Mouse (Mus musculus) midbrain, embryonic 15.5 days (tissue): ENCODE measurements around the gene Ttc7b. TPM values are rescaled to one million over a fixed set of nuclear protein-coding genes. Genes with fewer than 3 reads are reported as not detected.

Experiments
- ATAC-seq: fragments of 200-750 bp; cut with Nextera tagmentation; replicated peaks from 2 replicates; pipeline ENCODE4 v1.8.0; 2017; ENCODE audit warnings: moderate TSS enrichment
- H3K27ac ChIP-seq: fragments of 300-500 bp; sonication (generic); 2 replicates; pipeline ENCODE4 v1.5.1; 2015; ENCODE audit warnings: mild to moderate bottlenecking, inconsistent platforms
- H3K27me3 ChIP-seq: fragments of 300-500 bp; sonication (generic); replicated peaks from 2 replicates; pipeline ENCODE4 v1.6.1; 2015; ENCODE audit warnings: inconsistent platforms
- H3K36me3 ChIP-seq: fragments of 300-500 bp; sonication (generic); replicated peaks from 2 replicates; pipeline ENCODE4 v1.6.1; 2015; ENCODE audit warnings: inconsistent platforms
- H3K4me1 ChIP-seq: fragments of 300-500 bp; sonication (generic); 2 replicates; pipeline ENCODE4 v1.6.1; 2015; ENCODE audit warnings: inconsistent platforms
- H3K4me2 ChIP-seq: fragments of 300-500 bp; sonication (generic); 2 replicates; pipeline ENCODE4 v1.6.1; 2015; ENCODE audit warnings: inconsistent platforms, mild to moderate bottlenecking, moderate library complexity
- H3K4me3 ChIP-seq: fragments of 300-500 bp; sonication (generic); 2 replicates; pipeline ENCODE4 v1.5.1; 2015; ENCODE audit warnings: mild to moderate bottlenecking, inconsistent platforms
- H3K9ac ChIP-seq: fragments of 300-500 bp; sonication (generic); 2 replicates; pipeline ENCODE4 v1.6.1; 2015; ENCODE audit warnings: mild to moderate bottlenecking, inconsistent platforms
- H3K9me3 ChIP-seq: fragments of 300-500 bp; sonication (generic); 2 replicates; pipeline ENCODE4 v1.6.1; 2016; ENCODE audit warnings: inconsistent platforms
- WGBS: fragments of 180-500 bp; shearing (Covaris S2); methylation state at CpG from one replicate; pipeline ENCODE4 v1.1.7; 2015; ENCODE audit warnings: mixed read lengths; 5-methylcytosine and 5-hydroxymethylcytosine counted together
- polyA plus RNA-seq: library from polyadenylated mRNA; unstranded; fragments of >200 nt; fragmentation: Nextera tagmentation; extraction: Ambion mirVana; gene quantifications from 2 replicates; pipeline ENCODE4 v1.2.1, GENCODE M21; 2015

Gene Ttc7b
- polyA plus RNA-seq, 1 experiment from 2014 or later = 9.7 TPM

DNA sequence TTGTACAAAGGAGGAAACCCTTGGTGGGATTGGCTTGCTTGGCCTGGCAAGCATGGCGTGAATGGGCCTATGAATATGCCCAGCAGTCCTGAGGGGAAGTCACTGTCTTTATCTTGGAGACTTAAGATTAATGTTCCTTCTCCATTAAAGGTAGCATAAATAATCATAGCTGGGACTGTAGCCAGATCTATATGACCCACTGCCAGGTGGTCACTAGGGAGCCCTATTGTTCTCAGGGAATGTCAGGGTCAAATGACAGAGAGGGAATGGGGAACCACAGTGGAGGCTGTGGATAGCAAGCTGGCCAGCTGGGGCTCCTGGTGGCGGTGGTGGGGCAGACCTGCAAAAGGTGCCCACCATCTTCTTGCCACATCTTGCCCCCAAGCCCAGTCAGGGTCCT, 221.8 kb downstream of the Ttc7b start:
- Histone ChIP-seq H3K4me3 (no peak overlapping the region), H3K9ac (no peak overlapping the region), H3K4me2 (no peak overlapping the region), H3K4me1 (no peaks in the 10 kb centered on the region), H3K27me3 (no peaks in the 10 kb centered on the region), H3K27ac (0 out of 2 replicates have a peak overlapping the region, but pooled peaks have one; percentile 13), H3K9me3 (no peaks in the 10 kb centered on the region), H3K36me3 (no peaks in the 10 kb centered on the region)
- WGBS = 87% methylated on average over 2 of the region's 2 CpGs
- ATAC-seq = no peak

DNA sequence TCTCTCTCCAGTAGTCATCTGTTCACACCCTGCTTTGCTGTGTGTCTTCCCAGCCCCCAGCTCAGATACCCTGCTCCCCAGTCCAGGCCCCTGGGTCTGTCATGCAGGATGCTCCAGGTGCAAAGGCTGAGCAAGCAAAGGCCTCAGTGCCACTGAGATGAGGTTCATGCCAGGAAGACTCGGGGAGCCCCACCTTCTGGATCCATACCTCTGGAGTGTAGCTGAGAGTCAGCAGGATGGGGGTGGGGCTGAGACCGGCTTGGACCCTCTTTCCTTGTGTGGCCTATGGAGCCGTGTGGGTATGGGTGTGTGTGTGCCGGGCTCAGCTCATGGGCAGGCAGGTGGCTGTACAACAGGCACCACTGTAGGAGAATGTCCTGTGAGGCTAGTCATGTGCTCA, 222.7 kb downstream of the Ttc7b start:
- H3K4me3 ChIP-seq = no peak overlapping the region
- WGBS = 79% methylated on average over 4 of the region's 4 CpGs
- no peaks in the 10 kb centered on the region for H3K27me3 ChIP-seq
- H3K9me3 ChIP-seq = no peaks in the 10 kb centered on the region
- no peaks in the 10 kb centered on the region for H3K4me1 ChIP-seq
- no peak overlapping the region for H3K9ac ChIP-seq
- H3K27ac ChIP-seq = no peak overlapping the region
- no peaks in the 10 kb centered on the region for H3K36me3 ChIP-seq
- ATAC-seq = no peak
- no peak overlapping the region for H3K4me2 ChIP-seq

DNA sequence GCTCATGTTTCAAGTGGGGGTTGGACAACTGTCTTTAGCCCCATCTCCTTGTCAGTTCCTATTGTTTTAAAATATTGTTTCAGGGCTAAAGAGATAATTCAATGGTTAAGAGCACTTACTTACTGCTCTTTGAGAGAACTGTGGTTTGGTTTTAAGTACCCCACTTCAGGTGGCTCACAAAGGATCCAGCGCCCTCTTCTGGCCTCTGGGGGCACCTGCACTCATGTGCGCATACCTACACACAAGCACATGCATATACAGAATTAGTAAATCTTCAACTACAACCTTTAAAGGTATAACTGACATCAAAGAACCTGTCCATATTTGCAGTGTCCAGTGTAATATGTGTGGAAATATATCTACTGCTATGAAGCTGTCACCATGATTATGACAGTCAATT, 226.2 kb downstream of the Ttc7b start:
- H3K9me3 ChIP-seq = no peaks in the 10 kb centered on the region
- peaks cover 20% of the 10 kb centered on the region for H3K4me1 ChIP-seq
- H3K27me3 ChIP-seq = no peaks in the 10 kb centered on the region
- no peak for ATAC-seq
- H3K9ac ChIP-seq = no peak overlapping the region
- H3K27ac ChIP-seq = no peak overlapping the region
- 96% methylated on average over 2 of the region's 2 CpGs for WGBS
- H3K4me2 ChIP-seq = no peak overlapping the region
- no peaks in the 10 kb centered on the region for H3K36me3 ChIP-seq
- H3K4me3 ChIP-seq = no peak overlapping the region

DNA sequence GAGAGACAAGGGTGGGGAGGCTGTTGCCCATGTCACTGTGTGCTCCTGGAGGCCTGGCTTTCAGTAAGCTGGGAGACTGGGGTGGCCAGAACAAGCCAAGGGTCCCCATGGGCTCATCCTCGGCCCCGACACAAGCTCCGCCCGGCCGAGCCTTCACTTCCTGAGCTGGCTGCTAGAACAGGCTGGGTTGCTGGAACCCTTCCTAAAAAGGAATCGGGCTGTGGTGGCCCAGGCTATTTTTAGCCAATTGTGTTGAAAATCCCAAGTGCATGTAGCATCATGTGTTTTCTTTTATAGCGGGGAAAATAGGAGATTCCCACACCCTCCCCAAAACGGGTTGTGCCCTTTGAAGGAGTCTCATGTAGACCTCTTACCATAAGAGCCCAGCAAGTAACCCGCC, 226.7 kb downstream of the Ttc7b start:
- WGBS = 90% methylated on average over 9 of the region's 9 CpGs
- no peak overlapping the region for H3K27ac ChIP-seq
- H3K4me3 ChIP-seq = no peak overlapping the region
- no peak for ATAC-seq
- no peak overlapping the region for H3K9ac ChIP-seq
- H3K27me3 ChIP-seq = no peaks in the 10 kb centered on the region
- no peak overlapping the region for H3K4me2 ChIP-seq
- no peaks in the 10 kb centered on the region for H3K9me3 ChIP-seq
- peaks cover 25% of the 10 kb centered on the region for H3K4me1 ChIP-seq
- H3K36me3 ChIP-seq = no peaks in the 10 kb centered on the region

DNA sequence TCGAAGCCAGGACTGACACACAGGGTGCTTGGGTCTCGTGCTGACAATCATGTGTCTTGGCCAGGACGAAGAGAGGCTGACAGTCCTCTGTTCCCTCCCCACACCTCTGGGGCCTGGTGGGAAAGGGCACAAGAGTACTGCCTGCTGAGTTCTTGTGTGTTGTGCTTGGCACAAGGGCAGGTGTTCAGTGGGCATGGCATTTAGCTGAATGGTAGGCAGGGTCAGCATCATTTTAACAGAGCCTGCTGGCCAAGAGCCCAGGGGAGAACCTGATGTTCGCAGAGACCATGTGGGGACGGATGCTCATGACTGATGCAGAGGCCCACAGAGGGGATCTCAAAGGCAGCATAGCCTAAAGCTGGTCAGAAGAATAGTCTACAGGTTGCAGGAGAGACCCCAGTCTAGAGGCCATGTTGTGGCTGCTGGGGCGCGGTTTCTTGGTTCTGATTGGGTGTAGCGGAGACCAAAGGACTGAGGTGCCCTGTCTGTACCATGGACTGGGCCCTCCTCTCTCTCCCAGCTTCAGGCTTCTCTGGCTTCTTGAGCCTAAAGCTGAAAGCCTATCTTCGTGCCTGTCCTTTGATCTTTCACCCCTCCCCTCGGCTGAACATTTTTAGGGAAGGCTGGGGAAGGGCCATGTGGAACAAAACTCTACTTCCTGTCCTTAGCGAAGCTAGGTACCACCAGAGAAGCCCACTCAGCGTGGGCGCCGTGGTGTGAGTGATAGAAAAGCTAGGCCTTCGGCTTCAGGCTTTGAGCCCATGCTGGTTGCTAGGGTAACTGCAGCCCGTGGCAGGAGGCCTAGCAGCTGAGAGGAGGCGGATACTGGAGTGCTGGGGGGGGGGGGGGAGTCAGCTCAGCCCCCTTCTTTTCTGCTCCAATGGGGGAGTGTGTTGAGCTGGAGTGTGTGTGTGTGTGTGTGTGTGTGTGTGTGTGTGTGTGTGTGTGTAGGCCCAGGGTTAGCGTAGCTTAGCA, 229.6 kb downstream of the Ttc7b start:
- Histone ChIP-seq H3K27ac (peak overlapping the region; percentile 85), H3K9ac (no peak overlapping the region), H3K4me1 (peaks cover 28% of the 10 kb centered on the region), H3K36me3 (no peaks in the 10 kb centered on the region), H3K4me2 (no peak overlapping the region), H3K27me3 (no peaks in the 10 kb centered on the region), H3K4me3 (no peak overlapping the region), H3K9me3 (no peaks in the 10 kb centered on the region)
- ATAC-seq = peak; percentile 79
- 25% methylated on average over 18 of the region's 18 CpGs for WGBS

DNA sequence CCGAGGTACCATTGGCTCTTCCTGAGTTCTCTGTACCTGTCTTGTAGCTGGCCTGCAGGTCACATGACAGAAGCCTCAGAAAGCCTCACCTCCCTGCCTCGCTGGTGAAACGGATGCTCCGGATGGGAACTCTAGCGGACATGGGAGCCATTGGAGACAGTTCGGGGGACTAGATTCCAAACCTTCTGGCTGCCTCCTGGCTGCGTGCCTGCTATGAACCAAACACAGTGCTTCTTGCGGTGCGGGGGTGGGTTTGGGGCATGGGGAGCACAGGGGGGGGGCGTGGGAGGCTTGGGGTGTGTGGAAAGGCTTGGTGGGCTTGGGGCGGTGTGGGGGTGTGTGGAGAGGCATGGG, 230.5 kb downstream of the Ttc7b start:
- H3K4me2 ChIP-seq = no peak overlapping the region
- H3K9ac ChIP-seq = no peak overlapping the region
- H3K27ac ChIP-seq = peak overlapping the region; percentile 85
- H3K4me3 ChIP-seq = no peak overlapping the region
- no peaks in the 10 kb centered on the region for H3K9me3 ChIP-seq
- no peaks in the 10 kb centered on the region for H3K27me3 ChIP-seq
- ATAC-seq = no peak
- WGBS = 60% methylated on average over 11 of the region's 11 CpGs
- H3K4me1 ChIP-seq = peaks cover 28% of the 10 kb centered on the region
- no peaks in the 10 kb centered on the region for H3K36me3 ChIP-seq

DNA sequence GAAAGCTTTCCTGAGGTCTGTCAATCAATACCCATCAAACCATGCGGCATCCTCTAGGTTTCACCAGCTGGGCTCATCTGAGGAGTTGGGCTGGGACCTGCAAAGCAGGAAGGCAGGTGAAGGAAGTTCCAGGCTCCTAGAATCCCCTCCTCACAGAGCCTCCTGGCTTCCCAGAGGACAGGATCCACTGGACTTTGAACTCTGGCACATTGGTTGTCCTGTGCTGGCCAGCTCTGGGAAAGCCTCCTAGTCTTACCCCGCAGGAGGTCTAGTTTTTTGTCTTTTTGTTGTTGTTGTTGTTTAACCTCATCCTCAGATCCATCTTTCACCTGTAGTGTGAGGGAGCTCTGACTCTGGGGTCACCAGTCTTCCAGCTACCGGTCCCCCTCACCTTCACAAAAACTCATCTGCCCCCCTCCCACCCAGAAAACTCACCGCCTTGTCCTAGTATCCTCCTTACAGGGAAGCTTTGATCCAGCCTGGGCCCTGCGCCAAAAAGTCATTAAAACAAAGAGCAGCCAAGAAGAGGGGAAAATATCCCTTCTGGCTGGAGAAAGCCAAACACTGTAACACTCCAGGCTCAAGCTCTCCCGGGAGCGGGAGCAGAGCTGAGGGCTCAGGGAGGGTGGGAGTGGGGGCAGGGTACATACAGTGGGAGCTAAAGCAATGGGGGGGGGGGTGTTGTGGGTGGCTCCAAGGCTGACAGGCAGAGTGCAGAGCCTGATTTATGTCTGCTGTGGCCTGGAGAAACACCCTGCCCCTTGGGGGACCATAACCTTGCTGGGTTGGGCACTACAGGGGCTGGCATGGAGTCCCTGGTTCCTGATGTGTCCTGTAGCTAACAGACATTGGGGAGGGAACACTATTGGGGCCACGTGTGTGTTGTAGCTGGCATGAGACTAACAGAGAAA, 231.1 kb downstream of the Ttc7b start:
- no peaks in the 10 kb centered on the region for H3K27me3 ChIP-seq
- no peak overlapping the region for H3K9ac ChIP-seq
- no peaks in the 10 kb centered on the region for H3K9me3 ChIP-seq
- peak; percentile 65 for ATAC-seq
- H3K4me1 ChIP-seq = peaks cover 28% of the 10 kb centered on the region
- no peak overlapping the region for H3K4me2 ChIP-seq
- H3K27ac ChIP-seq = peak overlapping the region; percentile 85
- no peak overlapping the region for H3K4me3 ChIP-seq
- WGBS = 23% methylated on average over 8 of the region's 8 CpGs
- H3K36me3 ChIP-seq = no peaks in the 10 kb centered on the region

DNA sequence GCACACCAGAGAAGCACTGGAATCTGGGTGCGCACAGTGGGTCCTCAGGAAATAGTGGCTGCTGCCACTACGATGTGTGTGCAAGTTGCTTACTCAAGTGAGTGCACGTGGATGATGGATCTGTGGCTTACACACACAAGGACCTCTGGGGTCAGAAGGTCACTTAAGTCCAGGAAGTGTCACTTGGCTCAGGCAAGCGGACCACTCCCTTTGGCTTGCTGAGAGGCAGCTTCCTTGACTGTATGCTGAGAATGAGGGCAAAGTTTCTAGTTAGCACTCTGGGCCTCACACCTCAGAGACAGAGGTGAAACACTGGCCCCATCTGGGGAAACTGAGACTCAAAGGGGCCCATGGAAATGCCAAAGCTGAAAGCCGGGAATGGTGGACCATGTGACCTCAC, 232.6 kb downstream of the Ttc7b start:
- Histone ChIP-seq H3K9ac (no peak overlapping the region), H3K4me2 (no peak overlapping the region), H3K27ac (no peak overlapping the region), H3K9me3 (no peaks in the 10 kb centered on the region), H3K4me3 (no peak overlapping the region), H3K27me3 (no peaks in the 10 kb centered on the region), H3K36me3 (no peaks in the 10 kb centered on the region), H3K4me1 (peaks cover 28% of the 10 kb centered on the region)
- WGBS = 88% methylated on average over 5 of the region's 5 CpGs
- ATAC-seq = no peak

DNA sequence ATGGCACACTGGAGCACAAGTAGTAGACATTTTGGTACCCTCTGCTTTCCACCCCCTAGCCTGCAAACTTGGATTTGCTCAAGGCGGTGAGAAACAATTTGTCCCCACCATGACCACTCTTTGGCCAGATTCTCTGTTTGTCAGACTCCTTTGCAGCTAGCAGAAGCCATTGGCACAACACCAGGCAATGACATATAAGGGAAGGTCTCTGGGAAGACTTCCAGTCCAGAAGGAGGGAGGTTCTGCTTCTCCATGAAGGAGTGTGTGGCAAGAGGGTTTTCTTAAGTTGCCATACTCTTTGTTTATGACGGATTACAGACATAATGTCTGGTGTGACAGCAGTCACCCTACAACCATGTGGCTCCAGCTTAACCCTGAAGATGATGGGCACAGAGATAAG, 233.1 kb downstream of the Ttc7b start:
- H3K4me1 ChIP-seq = peaks cover 33% of the 10 kb centered on the region
- no peak overlapping the region for H3K27ac ChIP-seq
- H3K4me2 ChIP-seq = no peak overlapping the region
- no peaks in the 10 kb centered on the region for H3K36me3 ChIP-seq
- WGBS = 99% methylated on average over 2 of the region's 2 CpGs
- no peak overlapping the region for H3K4me3 ChIP-seq
- ATAC-seq = no peak
- no peaks in the 10 kb centered on the region for H3K9me3 ChIP-seq
- H3K27me3 ChIP-seq = no peaks in the 10 kb centered on the region
- no peak overlapping the region for H3K9ac ChIP-seq

DNA sequence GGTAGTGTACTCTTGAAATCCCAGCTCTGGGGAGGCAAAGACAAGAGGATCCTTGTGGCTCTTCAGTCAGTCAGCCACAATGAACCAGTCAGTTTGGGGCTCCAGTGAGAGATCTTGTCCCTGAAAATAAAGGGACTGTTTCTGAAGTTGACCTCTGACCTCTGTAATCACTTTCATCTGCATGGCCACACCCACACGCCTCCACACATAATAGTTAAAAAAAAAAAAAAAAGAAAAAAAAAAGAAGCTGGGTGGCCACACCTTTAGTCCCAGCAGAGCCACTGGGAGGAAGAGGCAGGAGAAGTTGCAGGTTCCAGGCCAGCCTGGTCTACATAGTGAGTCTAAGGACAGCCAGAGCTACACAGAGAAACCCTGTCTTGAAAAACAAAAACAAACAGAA, 237.3 kb downstream of the Ttc7b start:
- Histone ChIP-seq H3K27me3 (no peaks in the 10 kb centered on the region), H3K36me3 (no peaks in the 10 kb centered on the region), H3K9ac (no peak overlapping the region), H3K4me3 (no peak overlapping the region), H3K4me2 (no peak overlapping the region), H3K4me1 (peaks cover 23% of the 10 kb centered on the region), H3K27ac (no peak overlapping the region), H3K9me3 (no peaks in the 10 kb centered on the region)
- ATAC-seq = no peak
- WGBS = 52% methylated on average over 1 of the region's 1 CpGs

DNA sequence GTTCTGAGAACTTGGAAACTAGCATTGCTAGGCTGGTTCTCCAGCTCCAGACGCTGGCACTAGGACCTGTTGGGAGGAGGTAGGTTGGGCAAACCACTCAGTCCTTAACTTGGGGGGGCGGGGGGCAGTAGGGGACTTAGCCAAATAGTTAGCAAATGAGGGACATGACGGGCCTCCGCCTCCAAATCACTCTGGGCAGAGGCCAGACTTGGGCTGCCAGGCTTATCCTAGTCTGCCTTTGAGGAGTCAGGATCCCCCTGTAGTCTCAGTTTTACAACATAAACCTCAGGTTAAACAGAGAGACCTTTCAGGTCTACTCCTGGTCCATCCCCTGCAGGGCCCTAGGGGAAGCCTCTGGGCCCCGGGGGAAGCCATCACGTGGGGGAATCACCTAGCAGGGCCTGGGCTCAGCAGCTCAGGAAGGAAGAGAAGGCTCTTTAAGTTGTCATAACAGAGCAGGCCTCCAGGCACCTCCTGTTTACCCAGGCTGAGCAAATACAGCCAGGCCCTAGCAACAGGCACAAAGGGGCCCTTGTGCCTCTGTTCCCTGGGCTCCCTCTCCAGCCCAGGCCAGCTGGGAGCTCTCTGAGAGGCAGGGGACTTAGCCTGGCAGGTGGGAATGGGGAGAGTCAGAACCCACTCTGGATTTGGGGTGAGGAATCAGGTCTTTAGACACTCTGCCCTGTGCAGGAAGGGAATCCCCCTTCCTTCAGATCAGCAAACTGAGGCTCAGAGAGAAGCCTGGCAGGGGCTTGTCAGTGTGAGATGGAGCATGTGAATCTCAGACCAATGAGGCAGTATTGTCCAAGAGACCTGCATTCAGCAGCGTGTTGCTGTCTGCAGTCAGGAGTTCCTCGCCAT, 238.4 kb downstream of the Ttc7b start:
- Histone ChIP-seq H3K9me3 (no peaks in the 10 kb centered on the region), H3K4me3 (no peak overlapping the region), H3K27me3 (no peaks in the 10 kb centered on the region), H3K4me1 (peaks cover 27% of the 10 kb centered on the region), H3K4me2 (no peak overlapping the region), H3K27ac (peak overlapping the region; percentile 65), H3K9ac (no peak overlapping the region), H3K36me3 (no peaks in the 10 kb centered on the region)
- 42% methylated on average over 8 of the region's 8 CpGs for WGBS
- peak; percentile 64 for ATAC-seq
